Mouse (Mus musculus) embryonic facial prominence, embryonic 14.5 days (tissue): Measurements from ENCODE around the gene Hibadh. TPM values are rescaled to one million over a fixed set of nuclear protein-coding genes. Genes with fewer than 3 reads are reported as not detected.
"Not testable (repeated sequence)": the region's sequence is repeated elsewhere in the genome, so short reads cannot be mapped to it uniquely, and the experiment has no call there.

ENCODE experiments used
- ATAC-seq: fragments of 200-750 bp; cut with Nextera tagmentation; 2 replicates; pipeline ENCODE4 v1.8.0; 2017; ENCODE audit warnings: low read depth, moderate number of reproducible peaks, moderate TSS enrichment
- DNase-seq: peaks from one replicate; pipeline ENCODE4 v3.0.0-alpha.2; 2015; ENCODE audit warnings: low spot score
- H3K27ac ChIP-seq: fragments of 300-500 bp; sonication (generic); replicated peaks from 2 replicates; pipeline ENCODE4 v1.5.1; 2014; ENCODE audit warnings: low read depth, mild to moderate bottlenecking, low read length, moderate library complexity
- H3K27me3 ChIP-seq: fragments of 300-500 bp; sonication (generic); replicated peaks from 2 replicates; pipeline ENCODE4 v1.6.1; 2014; ENCODE audit warnings: low read length; ENCODE audit not compliant: control insufficient read depth, insufficient read depth
- H3K36me3 ChIP-seq: fragments of 300-500 bp; sonication (generic); 2 replicates; pipeline ENCODE4 v1.6.1; 2014; ENCODE audit warnings: low read length, mixed read lengths; ENCODE audit not compliant: control insufficient read depth, insufficient read depth
- H3K4me1 ChIP-seq: fragments of 300-500 bp; sonication (generic); 2 replicates; pipeline ENCODE4 v1.6.1; 2014; ENCODE audit warnings: antibody characterized with exemption, low read length; ENCODE audit not compliant: control insufficient read depth, insufficient read depth
- H3K4me2 ChIP-seq: fragments of 300-500 bp; sonication (generic); 2 replicates; pipeline ENCODE4 v1.6.1; 2014; ENCODE audit warnings: low read depth, mild to moderate bottlenecking, low read length, moderate library complexity, mixed read lengths
- H3K4me3 ChIP-seq: fragments of 300-500 bp; sonication (generic); 2 replicates; pipeline ENCODE4 v1.5.1; 2014; ENCODE audit warnings: low read depth, mild to moderate bottlenecking, low read length
- H3K9ac ChIP-seq: fragments of 300-500 bp; sonication (generic); 2 replicates; pipeline ENCODE4 v1.6.1; 2014; ENCODE audit warnings: low read depth, mild to moderate bottlenecking, low read length, moderate library complexity, mixed read lengths
- H3K9me3 ChIP-seq: fragments of 300-500 bp; sonication (generic); 2 replicates; pipeline ENCODE4 v1.6.1; 2016; ENCODE audit warnings: low read length; ENCODE audit not compliant: control insufficient read depth
- WGBS: fragments of 180-500 bp; shearing (Covaris S2); extraction: QIAGEN DNeasy Blood & Tissue Kit; methylation state at CpG from one replicate; pipeline ENCODE4 v1.1.7; 2014; 5-methylcytosine and 5-hydroxymethylcytosine counted together
- polyA plus RNA-seq: library from polyadenylated mRNA; unstranded; fragments of >200 nt; fragmentation: Nextera tagmentation; extraction: Ambion mirVana; gene quantifications from 2 replicates; pipeline ENCODE4 v1.2.1, GENCODE M21; 2014

Hibadh gene
- polyA plus RNA-seq, 1 experiment from 2014 or later: 65.4 TPM

DNA sequence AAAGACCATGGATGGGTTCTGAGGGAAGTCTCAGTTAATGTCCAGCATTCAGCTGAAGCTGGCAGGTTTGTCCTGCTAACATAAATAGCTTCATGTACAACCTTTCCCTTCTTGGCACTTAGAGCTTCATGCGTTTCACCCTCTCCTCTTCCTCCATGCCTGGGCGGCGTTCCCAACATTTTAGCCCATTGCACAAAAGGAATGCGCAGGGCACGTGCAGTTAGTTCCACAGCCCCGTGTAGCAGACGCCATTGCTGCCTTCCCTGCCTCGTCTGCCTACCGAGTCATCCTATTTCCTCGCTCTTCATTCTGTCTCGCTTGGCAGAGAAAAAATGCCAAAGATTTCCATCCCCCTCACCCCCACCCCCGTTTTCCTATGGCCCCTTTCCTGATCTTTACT, 34.4 kb upstream of the Hibadh start:
- no peak for ATAC-seq
- WGBS: 77% methylated on average over 12 of the region's 12 CpGs

DNA sequence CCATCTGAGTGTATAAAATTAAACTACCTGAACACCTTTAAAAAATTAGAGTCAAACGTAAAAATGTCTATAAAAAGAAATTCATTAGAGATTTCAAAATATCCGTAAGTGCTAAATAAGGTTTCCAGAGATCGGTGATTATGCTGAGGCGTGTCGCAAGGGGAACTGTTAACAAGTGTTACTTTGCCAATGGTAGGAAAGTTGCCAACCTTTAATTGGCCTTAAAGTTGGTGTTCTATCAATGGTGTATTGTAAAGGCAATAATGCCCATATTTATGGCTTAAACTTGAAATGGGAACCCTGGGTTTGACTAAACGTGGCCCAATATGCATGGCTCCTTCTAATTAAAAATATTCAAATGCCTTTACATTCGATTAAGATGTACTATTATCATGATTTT, 33.5 kb upstream of the Hibadh start:
- no peaks in the 10 kb centered on the region for H3K4me1 ChIP-seq
- no peaks in the 10 kb centered on the region for H3K9me3 ChIP-seq
- H3K27me3 ChIP-seq: no peaks in the 10 kb centered on the region
- no peaks in the 10 kb centered on the region for H3K36me3 ChIP-seq
- no peak overlapping the region for H3K27ac ChIP-seq
- H3K9ac ChIP-seq: no peak overlapping the region
- ATAC-seq: no peak
- whole genome bisulfite sequencing: 83% methylated on average over 7 of the region's 7 CpGs
- H3K4me3 ChIP-seq: no peak overlapping the region
- DNase-seq: no peak
- H3K4me2 ChIP-seq: no peak overlapping the region

More for the DNA sequence above, 34.4 kb upstream of the Hibadh start:
- H3K4me3 ChIP-seq: no peak overlapping the region
- no peaks in the 10 kb centered on the region for H3K4me1 ChIP-seq
- H3K9ac ChIP-seq: no peak overlapping the region
- no peak overlapping the region for H3K27ac ChIP-seq
- H3K36me3 ChIP-seq: no peaks in the 10 kb centered on the region
- no peaks in the 10 kb centered on the region for H3K27me3 ChIP-seq
- DNase-seq: no peak
- H3K4me2 ChIP-seq: no peak overlapping the region
- H3K9me3 ChIP-seq: no peaks in the 10 kb centered on the region

DNA sequence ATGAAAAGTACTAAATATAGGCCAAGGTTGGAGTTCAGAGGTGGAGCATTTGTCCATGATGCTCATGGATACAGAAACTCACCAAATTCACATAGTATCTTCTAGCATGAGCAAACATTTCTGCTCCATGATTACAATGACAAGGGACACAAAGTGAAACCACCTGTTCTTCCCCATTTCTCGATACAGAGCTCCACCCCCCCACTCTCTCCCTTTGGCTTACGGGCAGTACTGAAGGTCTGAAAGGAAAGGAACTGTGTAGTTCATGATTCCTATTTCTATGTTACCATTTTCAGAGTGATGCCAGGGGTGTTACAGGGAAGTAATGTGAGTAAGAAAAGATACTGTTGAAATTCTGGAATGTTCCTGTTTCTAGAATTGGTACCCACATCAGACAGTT, 32.4 kb upstream of the Hibadh start:
- no peaks in the 10 kb centered on the region for H3K27me3 ChIP-seq
- H3K9ac ChIP-seq: no peak overlapping the region
- no peak for ATAC-seq
- DNase-seq: no peak
- H3K4me3 ChIP-seq: no peak overlapping the region
- no peak overlapping the region for H3K27ac ChIP-seq
- H3K4me2 ChIP-seq: no peak overlapping the region
- WGBS: 27% methylated on average over 2 of the region's 2 CpGs
- H3K36me3 ChIP-seq: no peaks in the 10 kb centered on the region
- no peaks in the 10 kb centered on the region for H3K4me1 ChIP-seq
- no peaks in the 10 kb centered on the region for H3K9me3 ChIP-seq

DNA sequence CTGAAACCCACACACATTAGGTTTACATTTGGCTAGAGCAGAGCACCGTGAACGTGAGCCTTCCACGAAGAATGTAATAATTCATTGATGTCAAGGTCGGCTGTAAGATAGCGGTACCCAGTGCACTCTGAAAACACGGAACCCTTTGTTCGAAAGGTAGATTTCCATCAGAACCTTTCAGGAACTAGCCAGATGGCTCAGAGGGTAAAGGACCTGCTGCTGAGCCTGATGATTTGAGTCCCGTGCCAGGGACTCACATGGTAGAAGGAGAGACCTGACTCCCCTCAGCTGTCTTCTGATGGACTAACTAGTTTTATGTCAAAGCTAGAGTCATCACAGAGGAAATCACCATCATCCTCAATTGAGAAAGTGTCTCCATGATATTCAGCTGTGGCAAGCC, 31.6 kb upstream of the Hibadh start:
- no peak for DNase-seq
- no peak overlapping the region for H3K4me3 ChIP-seq
- no peak for ATAC-seq
- H3K27me3 ChIP-seq: no peaks in the 10 kb centered on the region
- no peaks in the 10 kb centered on the region for H3K4me1 ChIP-seq
- no peak overlapping the region for H3K4me2 ChIP-seq
- no peak overlapping the region for H3K27ac ChIP-seq
- WGBS: 75% methylated on average over 8 of the region's 8 CpGs
- H3K36me3 ChIP-seq: no peaks in the 10 kb centered on the region
- no peak overlapping the region for H3K9ac ChIP-seq
- no peaks in the 10 kb centered on the region for H3K9me3 ChIP-seq

DNA sequence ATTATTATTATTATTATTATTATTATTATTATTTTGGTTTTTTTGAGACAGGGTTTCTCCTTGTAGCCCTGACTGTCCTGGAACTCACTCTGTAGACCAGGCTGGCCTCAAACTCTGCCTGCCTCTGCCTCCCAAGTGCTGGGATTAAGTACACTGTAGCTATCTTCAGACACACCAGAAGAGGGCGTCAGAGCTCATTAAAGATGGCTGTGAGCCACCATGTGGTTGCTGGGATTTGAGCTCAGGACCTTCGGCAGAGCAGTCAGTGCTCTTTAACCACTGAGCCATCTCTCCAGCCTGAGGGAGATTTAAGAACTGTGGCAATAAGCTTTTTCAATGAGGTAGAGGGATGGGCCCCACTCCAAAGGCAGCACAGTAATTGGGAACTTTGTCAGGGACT, 29.7 kb upstream of the Hibadh start:
- not testable (repeated sequence) for H3K4me2 ChIP-seq, H3K4me1 ChIP-seq, H3K27ac ChIP-seq, ATAC-seq, H3K4me3 ChIP-seq, H3K9me3 ChIP-seq, H3K27me3 ChIP-seq, H3K9ac ChIP-seq, DNase-seq, H3K36me3 ChIP-seq
- 47% methylated on average over 2 of the region's 2 CpGs for WGBS

DNA sequence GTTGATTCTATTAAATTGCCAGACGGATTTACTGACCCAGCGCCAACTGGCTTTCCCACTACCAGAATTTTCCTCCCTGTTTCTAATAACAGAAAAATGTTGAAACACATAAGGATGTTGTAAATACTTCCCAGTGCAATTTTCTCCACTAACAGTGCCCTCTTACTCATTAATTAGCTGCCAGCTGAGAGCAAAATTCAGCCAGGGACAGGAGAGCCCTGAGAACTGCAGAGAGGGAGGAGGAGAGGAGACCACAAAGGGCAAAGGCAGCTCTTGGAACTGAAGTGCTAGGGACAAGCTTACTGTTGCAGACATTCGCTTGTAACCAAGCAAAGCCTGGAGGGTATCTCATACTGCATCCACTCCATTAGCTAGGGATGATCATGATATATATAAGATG, 27.5 kb upstream of the Hibadh start:
- ATAC-seq (no peak), DNase-seq (no peak)
- no peak overlapping the region for H3K27ac ChIP-seq
- no peak overlapping the region for H3K4me2 ChIP-seq
- H3K27me3 ChIP-seq: no peaks in the 10 kb centered on the region
- no peak overlapping the region for H3K4me3 ChIP-seq
- H3K9me3 ChIP-seq: no peaks in the 10 kb centered on the region
- no peaks in the 10 kb centered on the region for H3K4me1 ChIP-seq
- H3K9ac ChIP-seq: no peak overlapping the region
- H3K36me3 ChIP-seq: no peaks in the 10 kb centered on the region
- 69% methylated on average over 3 of the region's 3 CpGs for WGBS

DNA sequence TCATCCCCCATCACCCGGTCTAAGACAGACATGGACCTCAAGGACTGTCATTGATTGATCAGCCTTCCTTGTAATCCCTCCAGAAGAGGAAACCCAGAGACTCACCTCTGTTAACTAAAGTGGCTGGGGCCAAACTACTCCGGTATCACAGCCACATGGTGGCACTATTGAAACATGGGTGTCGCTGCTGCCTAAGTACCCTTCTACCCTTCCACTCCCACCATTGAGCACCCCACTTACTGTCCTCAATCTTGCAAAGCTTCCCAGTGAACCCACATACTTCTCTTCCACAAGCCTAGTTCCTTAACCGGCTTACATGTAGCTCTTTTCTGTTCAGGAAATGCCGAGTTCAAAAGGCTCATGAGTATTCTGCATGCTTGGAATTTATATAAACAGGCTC, 22.8 kb upstream of the Hibadh start:
- no peak for DNase-seq
- Histone ChIP-seq H3K36me3 (no peaks in the 10 kb centered on the region), H3K27ac (no peak overlapping the region), H3K4me2 (no peak overlapping the region), H3K9me3 (no peaks in the 10 kb centered on the region), H3K4me3 (no peak overlapping the region), H3K27me3 (no peaks in the 10 kb centered on the region), H3K9ac (no peak overlapping the region), H3K4me1 (no peaks in the 10 kb centered on the region)
- WGBS: 35% methylated on average over 5 of the region's 5 CpGs
- ATAC-seq: no peak

DNA sequence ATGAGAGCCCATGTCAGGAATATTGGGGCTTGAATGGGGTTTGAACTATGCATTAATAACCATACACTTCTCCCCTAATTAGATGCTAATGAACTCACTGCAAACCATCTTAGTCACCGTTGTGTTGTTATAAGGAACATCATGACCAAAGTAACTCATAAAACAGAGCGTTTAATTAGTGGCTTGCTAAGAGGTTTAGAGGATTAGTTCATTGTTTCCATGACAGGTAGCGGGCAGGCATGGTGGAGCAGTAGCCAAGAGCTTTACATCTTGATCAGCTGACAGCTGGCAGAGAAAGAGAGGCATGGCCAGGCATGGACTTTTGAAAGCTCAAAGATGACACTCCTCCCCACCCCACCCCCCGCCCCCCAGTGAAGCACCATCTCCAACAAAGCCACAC, 15.1 kb upstream of the Hibadh start:
- ATAC-seq (no peak), DNase-seq (no peak)
- no peak overlapping the region for H3K9ac ChIP-seq
- H3K4me2 ChIP-seq: no peak overlapping the region
- no peaks in the 10 kb centered on the region for H3K27me3 ChIP-seq
- H3K4me3 ChIP-seq: no peak overlapping the region
- H3K4me1 ChIP-seq: no peaks in the 10 kb centered on the region
- peaks cover 10% of the 10 kb centered on the region; the same call in 1 of the 2 replicates for H3K9me3 ChIP-seq
- H3K27ac ChIP-seq: no peak overlapping the region
- 83% methylated on average over 4 of the region's 4 CpGs for WGBS
- H3K36me3 ChIP-seq: no peaks in the 10 kb centered on the region

DNA sequence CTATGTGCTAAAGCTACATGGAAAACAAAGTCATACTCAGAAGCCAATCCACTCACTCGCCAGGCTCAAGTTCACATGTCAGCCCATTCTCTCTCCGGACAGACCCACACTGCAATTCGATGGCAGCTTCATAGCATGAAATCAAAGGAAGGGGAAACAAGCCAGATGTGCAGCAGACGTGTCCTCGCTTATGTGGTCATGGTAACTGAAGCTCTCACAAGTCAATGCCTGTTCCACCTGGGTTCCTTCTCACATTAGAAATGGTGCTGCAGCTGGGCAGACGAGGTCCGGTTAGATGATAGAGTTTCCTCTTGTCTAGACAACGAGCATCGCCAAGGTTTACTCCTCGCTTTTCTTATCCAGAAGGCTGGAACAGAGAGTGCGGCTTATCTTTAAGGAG, 8.6 kb upstream of the Hibadh start:
- H3K4me1 ChIP-seq: no peaks in the 10 kb centered on the region
- ATAC-seq: no peak
- H3K9ac ChIP-seq: no peak overlapping the region
- no peak overlapping the region for H3K27ac ChIP-seq
- H3K4me3 ChIP-seq: no peak overlapping the region
- 62% methylated on average over 11 of the region's 11 CpGs for WGBS
- H3K4me2 ChIP-seq: no peak overlapping the region
- no peaks in the 10 kb centered on the region for H3K9me3 ChIP-seq
- no peak for DNase-seq
- no peaks in the 10 kb centered on the region for H3K27me3 ChIP-seq
- H3K36me3 ChIP-seq: no peaks in the 10 kb centered on the region
